Mouse (Mus musculus) small intestine, adult 2 months (tissue): ENCODE results near the gene Pheta2.

Experiments used
- CTCF ChIP-seq: fragments of 200-500 bp; IDR thresholded peaks from 2 replicates; pipeline ENCODE4 v1.5.1; 2012; ENCODE audit warnings: low read depth, mild to moderate bottlenecking, control low read depth, inconsistent platforms, low read length, moderate library complexity, mixed read lengths; ENCODE audit not compliant: insufficient replicate concordance, insufficient read length; ENCODE audit errors: extremely low read depth
- POLR2A ChIP-seq: fragments of 200-500 bp; IDR thresholded peaks from 2 replicates; pipeline ENCODE4 v1.6.1; 2012; ENCODE audit warnings: low read depth, mild to moderate bottlenecking, control low read depth, inconsistent platforms, low read length, moderate library complexity

- TF ChIP-seq CTCF (no peak), POLR2A (no peak)
Measured at GRCm38 (mm10) chr15:82341675-82342542, 3.2 kb downstream of the Pheta2 start.
